Mouse (Mus musculus) olfactory bulb, adult 2 months (tissue): Measurements from ENCODE around the gene Lrba.

ENCODE experiments used
- CTCF ChIP-seq: fragments of 200-500 bp; IDR thresholded peaks from 2 replicates; pipeline ENCODE4 v1.5.1; 2012; ENCODE audit warnings: low read depth, mild to moderate bottlenecking, low read length, moderate library complexity; ENCODE audit not compliant: insufficient read depth
- POLR2A ChIP-seq: fragments of 200-500 bp; IDR thresholded peaks from 2 replicates; pipeline ENCODE4 v1.6.1; 2012; ENCODE audit warnings: mild to moderate bottlenecking, low read depth, low read length, moderate library complexity; ENCODE audit not compliant: insufficient read depth

DNA sequence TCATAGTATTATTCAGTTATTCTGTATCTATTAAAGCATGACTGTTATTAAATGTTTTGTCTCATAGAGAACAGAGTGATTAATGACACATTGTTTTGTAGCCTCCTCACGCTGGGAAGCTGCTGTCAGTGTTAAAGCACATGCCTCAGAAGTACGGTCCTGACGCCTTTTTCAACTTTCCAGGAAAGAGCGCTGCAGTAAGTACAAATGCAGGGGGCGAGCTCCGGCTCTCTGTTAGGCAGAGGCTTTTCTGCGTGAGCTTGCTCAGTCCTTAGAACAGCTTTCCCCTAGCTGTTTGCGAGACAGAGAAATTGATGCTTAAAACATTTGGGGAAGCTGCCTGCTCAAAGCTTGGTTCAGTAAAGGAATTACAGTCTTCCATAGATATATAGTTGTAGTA is 66.8 kb downstream of the Lrba start:
- TF ChIP-seq POLR2A (no peak), CTCF (no peak)
